Comparison of ENCODE assay signal across 8 mouse cellular contexts in the genomic region with DNA sequence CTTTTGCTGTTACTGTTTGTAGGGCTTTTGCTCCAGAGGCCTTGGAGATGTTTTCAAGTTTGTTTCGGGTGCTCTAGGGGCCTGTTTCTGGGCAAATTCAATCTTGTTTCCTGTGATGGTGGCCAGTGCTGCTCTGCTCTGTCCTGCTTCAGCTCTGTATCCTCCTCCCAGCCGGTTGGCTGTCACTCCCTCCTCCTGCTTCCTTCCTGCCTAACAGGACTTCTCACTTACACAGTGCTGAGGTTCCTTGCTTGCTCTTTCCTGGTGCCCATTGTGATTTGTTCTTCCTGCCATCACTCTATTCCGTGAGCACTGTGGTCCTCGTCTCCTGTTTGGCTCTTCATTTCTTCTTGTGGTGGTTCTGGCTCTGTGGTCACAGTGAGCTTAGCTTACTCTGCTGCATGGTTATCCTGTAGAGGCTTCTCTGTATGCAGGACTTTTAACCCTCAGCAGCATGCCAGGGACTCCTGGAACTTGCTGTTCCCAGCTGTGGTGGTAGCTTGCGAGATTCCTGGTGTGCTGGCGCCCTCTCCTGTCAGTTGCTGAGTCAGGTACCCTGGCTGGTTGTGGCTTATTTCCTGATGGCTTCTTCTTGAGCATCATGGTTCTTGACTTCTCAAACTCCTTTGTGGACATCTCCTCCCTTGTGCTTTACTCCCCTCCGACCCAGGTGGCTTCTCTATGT.
DNase-seq lines count a peak whose midpoint lies in the region; ATAC-seq and TF ChIP-seq lines count a peak whose summit lies in the region.

No protein-coding gene starts in this region.

- WGBS in hindbrain, embryonic 11.5 days = 36% methylated on average over 7 of the region's 7 CpGs
- 24% methylated on average over 7 of the region's 7 CpGs for WGBS in lung, postnatal 0 days

- TF ChIP-seq CTCF in G1E (IDR thresholded peaks at IDR 0.05; ENCODE audit: low read depth, low read length) = no peak
- peak; percentile 93 for TF ChIP-seq CTCF in lung, postnatal 0 days (IDR thresholded peaks at IDR 0.05)

- peak; percentile 4 for DNase-seq in G1E (ENCODE audit: low spot score)
- peak; percentile 83 to 86 for DNase-seq in cerebellum, adult 18-20 months
- peak; percentile 72 to 93 for DNase-seq in frontal cortex, adult 2 months (ENCODE audit: extremely low spot score in 1 of 2, low spot score in 1 of 2)
- DNase-seq in hindbrain, embryonic 11.5 days (ENCODE audit: low spot score) = peak; percentile 82
- peak; percentile 86 to 89 for DNase-seq in layer of hippocampus, postnatal 10 days (ENCODE audit: low spot score in 2 of 2)
- peak; percentile 86 for DNase-seq in lung, postnatal 0 days (ENCODE audit: low spot score)
- DNase-seq in retina, adult 2 months (ENCODE audit: low read depth, low spot score) = peak; percentile 65
- peak; percentile 76 for DNase-seq in thymus, postnatal 25 days

- no peaks in the 10 kb centered on the region for H3K4me1 ChIP-seq in G1E (ENCODE audit: insufficient read depth, low read depth, low read length)
- H3K4me1 ChIP-seq in hindbrain, embryonic 11.5 days (replicated peaks; ENCODE audit: control insufficient read depth, insufficient read depth, low read length) = 0 out of 2 replicates have a peak, but pooled peaks cover 2% of the 10 kb centered on the region
- H3K4me1 ChIP-seq in lung, postnatal 0 days (ENCODE audit: insufficient read depth, low read depth, low read length) = peaks cover 13% of the 10 kb centered on the region

- no peak overlapping the region for H3K4me3 ChIP-seq in G1E (ENCODE audit: low read depth, low read length)
- no peak overlapping the region for H3K4me3 ChIP-seq in hindbrain, embryonic 11.5 days (ENCODE audit: low read depth, low read length)
- no peak overlapping the region for H3K4me3 ChIP-seq in lung, postnatal 0 days (ENCODE audit: low read depth, low read length)

- no peak for ATAC-seq in G1E (ENCODE audit: extremely low read depth, insufficient number of reproducible peaks, low FRiP score, poor library complexity, severe bottlenecking)
- ATAC-seq in hindbrain, embryonic 11.5 days (ENCODE audit: low FRiP score) = no peak
- peak; percentile 81 for ATAC-seq in lung, postnatal 0 days

- H3K9me3 ChIP-seq in G1E (replicated peaks) = peaks cover 46% of the 10 kb centered on the region
- no peaks in the 10 kb centered on the region for H3K9me3 ChIP-seq in hindbrain, embryonic 11.5 days (ENCODE audit: control insufficient read depth, low read length)
- H3K9me3 ChIP-seq in lung, postnatal 0 days (ENCODE audit: low read length) = no peaks in the 10 kb centered on the region

- H3K9ac ChIP-seq in hindbrain, embryonic 11.5 days (ENCODE audit: low read depth, low read length) = no peak overlapping the region
- H3K9ac ChIP-seq in lung, postnatal 0 days (replicated peaks; ENCODE audit: low read depth) = no peak overlapping the region

- peak; percentile 40; the same call in 1 of the 2 replicates for TF ChIP-seq EP300 in lung, postnatal 0 days (IDR thresholded peaks at IDR 0.05)

- no peak overlapping the region for H3K27ac ChIP-seq in hindbrain, embryonic 11.5 days (ENCODE audit: low read depth, low read length)
- H3K27ac ChIP-seq in lung, postnatal 0 days (ENCODE audit: low read length) = peak overlapping the region; percentile 40

- no peaks in the 10 kb centered on the region for H3K27me3 ChIP-seq in G1E (ENCODE audit: insufficient read depth, low read length)
- no peaks in the 10 kb centered on the region for H3K27me3 ChIP-seq in hindbrain, embryonic 11.5 days (ENCODE audit: control insufficient read depth, insufficient read depth, low read length)
- no peaks in the 10 kb centered on the region for H3K27me3 ChIP-seq in lung, postnatal 0 days (replicated peaks; ENCODE audit: insufficient read depth, low read length)

- no peak overlapping the region for H3K4me2 ChIP-seq in hindbrain, embryonic 11.5 days (replicated peaks; ENCODE audit: low read depth, low read length)
- no peak overlapping the region for H3K4me2 ChIP-seq in lung, postnatal 0 days (replicated peaks; ENCODE audit: low read depth, low read length)

- H3K36me3 ChIP-seq in G1E (replicated peaks) = no peaks in the 10 kb centered on the region
- H3K36me3 ChIP-seq in hindbrain, embryonic 11.5 days (ENCODE audit: control insufficient read depth, insufficient read depth, low read length) = no peaks in the 10 kb centered on the region
- no peaks in the 10 kb centered on the region for H3K36me3 ChIP-seq in lung, postnatal 0 days (ENCODE audit: insufficient read depth, low read length)

Comparison
In these comparisons a context has a peak if more than half of its experiments do, and no peak if none do; other contexts are left out.
1. DNase-seq: peak in every context shown above with its lines; median percentile 88 in layer of hippocampus, postnatal 10 days; 86 in lung, postnatal 0 days; 84 in cerebellum, adult 18-20 months; 82 in frontal cortex, adult 2 months; 82 in hindbrain, embryonic 11.5 days; 76 in thymus, postnatal 25 days; 65 in retina, adult 2 months; 4 in G1E.